Mouse (Mus musculus) C2C12 (cell line): ENCODE data around the gene Jsrp1. TPM values are rescaled to one million over a fixed set of nuclear protein-coding genes. Genes with fewer than 3 reads are reported as not detected.
"Not testable (repeated sequence)": the region's sequence is repeated elsewhere in the genome, so short reads cannot be mapped to it uniquely, and the experiment has no call there.

ENCODE experiments used
- H3K27me3 ChIP-seq: one replicate; pipeline ENCODE4 v1.6.1; 2011; ENCODE audit not compliant: control insufficient read depth, insufficient read depth, insufficient read length
- H3K36me3 ChIP-seq: one replicate; pipeline ENCODE4 v1.6.1; 2011; ENCODE audit not compliant: control insufficient read depth, insufficient read depth
- H3K4me3 ChIP-seq: one replicate; pipeline ENCODE4 v1.5.1; 2011; ENCODE audit warnings: mild to moderate bottlenecking, control low read depth; ENCODE audit not compliant: poor library complexity, insufficient read depth, severe bottlenecking
- H3K79me2 ChIP-seq: one replicate; pipeline ENCODE4 v1.6.1; 2011; ENCODE audit not compliant: control insufficient read depth, insufficient read depth
- H3K79me3 ChIP-seq: one replicate; pipeline ENCODE4 v1.6.1; 2011; ENCODE audit warnings: low read depth, control low read depth
- H3ac ChIP-seq: one replicate; pipeline ENCODE3; 2011; ENCODE audit warnings: low read depth; ENCODE audit not compliant: control insufficient read depth, insufficient read length
- CEBPB ChIP-seq: IDR thresholded peaks from one replicate; pipeline ENCODE4 v1.6.1; 2011; ENCODE audit warnings: low read depth, mild to moderate bottlenecking, control low read depth, moderate library complexity
- CTCF ChIP-seq: IDR thresholded peaks from one replicate; pipeline ENCODE4 v1.5.1; 2011; ENCODE audit not compliant: control insufficient read depth, insufficient read depth, insufficient read length
- FOSL1 ChIP-seq: IDR thresholded peaks from one replicate; pipeline ENCODE4 v1.8.0; 2011; ENCODE audit warnings: mild to moderate bottlenecking, low read length; ENCODE audit not compliant: poor library complexity, insufficient read depth, severe bottlenecking
- MAX ChIP-seq: IDR thresholded peaks from one replicate; pipeline ENCODE4 v1.6.1; 2011; ENCODE audit warnings: mild to moderate bottlenecking, control low read depth
- MYOD1 ChIP-seq: IDR thresholded peaks from one replicate; pipeline ENCODE4 v1.6.1; 2011; ENCODE audit warnings: low read depth; ENCODE audit not compliant: control insufficient read depth, insufficient read length
- MYOG ChIP-seq: IDR thresholded peaks from one replicate; pipeline ENCODE4 v1.6.1; 2011; ENCODE audit not compliant: control insufficient read depth, insufficient read length; ENCODE audit errors: extremely low read depth
- USF1 ChIP-seq: IDR thresholded peaks from one replicate; pipeline ENCODE4 v1.6.1; 2011; ENCODE audit warnings: low read depth, mild to moderate bottlenecking, control low read depth, moderate library complexity
- polyA plus RNA-seq: library from polyadenylated mRNA; unstranded; fragments of >200 nt; fragmentation: generic; extraction: Trizol; gene quantifications from one replicate; pipeline ENCODE4 v1.2.1, GENCODE M21; 2012; ENCODE audit warnings: missing spikeins

Gene Jsrp1
- polyA plus RNA-seq, 1 experiment, result 29.2 TPM

- Histone ChIP-seq H3K79me3 (peaks cover under 1% of the 10 kb centered on the region), H3K79me2 (peaks cover 5% of the 10 kb centered on the region), H3K36me3 (no peaks in the 10 kb centered on the region), H3K4me3 (no peak overlapping the region), H3ac (no peak overlapping the region), H3K27me3 (no peaks in the 10 kb centered on the region)
- peak; percentile 52 for TF ChIP-seq MAX
- TF ChIP-seq USF1, result no peak
- peak; percentile 20 for TF ChIP-seq CTCF
- TF ChIP-seq CEBPB, result no peak
Measured at GRCm38 (mm10) chr10:80821991-80822390, 8.7 kb upstream of the Jsrp1 start.

GRCm38 (mm10) chr10:80819406-80819805, 6.1 kb upstream of the Jsrp1 start:
- H3K4me3 ChIP-seq, result no peak overlapping the region
- no peaks in the 10 kb centered on the region for H3K79me2 ChIP-seq
- TF ChIP-seq MYOD1 (no peak), CTCF (no peak), USF1 (no peak), MAX (no peak), CEBPB (no peak), FOSL1 (no peak), MYOG (no peak)

GRCm38 (mm10) chr10:80818599-80819281, 5.4 kb upstream of the Jsrp1 start:
- Histone ChIP-seq H3ac (no peak overlapping the region), H3K27me3 (no peaks in the 10 kb centered on the region), H3K79me2 (no peaks in the 10 kb centered on the region), H3K79me3 (no peaks in the 10 kb centered on the region), H3K4me3 (no peak overlapping the region), H3K36me3 (no peaks in the 10 kb centered on the region)
- TF ChIP-seq USF1, result no peak
- TF ChIP-seq MYOG, result no peak
- TF ChIP-seq CEBPB, result no peak
- no peak for TF ChIP-seq MYOD1

More at GRCm38 (mm10) chr10:80819406-80819805, 6.1 kb upstream of the Jsrp1 start:
- H3K36me3 ChIP-seq, result no peaks in the 10 kb centered on the region
- no peaks in the 10 kb centered on the region for H3K79me3 ChIP-seq
- H3K27me3 ChIP-seq, result no peaks in the 10 kb centered on the region
- no peak overlapping the region for H3ac ChIP-seq

GRCm38 (mm10) chr10:80817955-80818354, 4.7 kb upstream of the Jsrp1 start:
- not testable (repeated sequence) for H3K27me3 ChIP-seq, H3K79me2 ChIP-seq

DNA sequence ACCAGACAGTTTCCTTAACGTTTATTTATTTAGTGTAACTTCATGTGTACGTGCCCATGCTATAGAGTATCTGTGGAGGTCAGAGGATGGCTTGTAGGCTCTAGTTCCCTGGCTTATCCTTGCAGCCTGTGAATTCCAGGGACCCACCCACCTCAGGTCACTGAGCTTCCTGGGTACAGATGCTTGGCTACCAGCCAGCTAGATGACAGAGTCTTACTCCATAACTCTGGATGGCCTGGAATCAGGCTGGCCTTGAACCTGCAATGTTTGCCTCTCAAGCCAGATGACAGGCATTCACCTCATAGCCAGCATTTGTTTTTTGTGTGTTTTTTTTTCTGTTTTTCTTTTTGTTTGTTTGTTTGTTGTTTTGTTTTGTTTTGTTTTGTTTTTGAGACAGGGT, 3.9 kb upstream of the Jsrp1 start:
- H3K36me3 ChIP-seq, result no peaks in the 10 kb centered on the region
- no peaks in the 10 kb centered on the region for H3K79me2 ChIP-seq
- H3K4me3 ChIP-seq, result no peak overlapping the region
- TF ChIP-seq CTCF (no peak), MYOG (no peak), CEBPB (no peak), MYOD1 (no peak), USF1 (no peak), FOSL1 (no peak), MAX (no peak)
- H3K27me3 ChIP-seq, result no peaks in the 10 kb centered on the region
- H3K79me3 ChIP-seq, result no peaks in the 10 kb centered on the region
- H3ac ChIP-seq, result no peak overlapping the region

More at GRCm38 (mm10) chr10:80817955-80818354, 4.7 kb upstream of the Jsrp1 start:
- not testable (repeated sequence) for H3K36me3 ChIP-seq, H3K4me3 ChIP-seq, H3ac ChIP-seq, H3K79me3 ChIP-seq

DNA sequence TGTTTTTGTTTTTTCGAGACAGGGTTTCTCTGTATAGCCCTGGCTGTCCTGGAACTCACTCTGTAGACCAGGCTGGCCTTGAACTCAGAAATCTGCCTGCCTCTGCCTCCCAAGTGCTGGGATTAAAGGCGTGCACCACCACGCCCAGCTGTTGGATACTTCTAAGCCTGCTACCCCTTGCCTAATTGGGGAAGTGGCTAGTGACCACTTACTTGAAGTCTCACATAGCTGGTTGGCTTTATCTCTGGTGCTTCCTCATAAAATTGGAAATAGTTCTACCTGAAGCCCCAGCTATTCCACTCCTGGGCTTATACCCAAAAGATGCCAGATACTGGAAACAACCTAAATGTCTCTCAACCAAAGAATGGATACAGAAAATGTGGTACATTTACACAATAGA, 3.0 kb upstream of the Jsrp1 start:
- H3K79me3 ChIP-seq, H3K36me3 ChIP-seq, H3K4me3 ChIP-seq, H3K27me3 ChIP-seq, H3K79me2 ChIP-seq, H3ac ChIP-seq: not testable (repeated sequence)

DNA sequence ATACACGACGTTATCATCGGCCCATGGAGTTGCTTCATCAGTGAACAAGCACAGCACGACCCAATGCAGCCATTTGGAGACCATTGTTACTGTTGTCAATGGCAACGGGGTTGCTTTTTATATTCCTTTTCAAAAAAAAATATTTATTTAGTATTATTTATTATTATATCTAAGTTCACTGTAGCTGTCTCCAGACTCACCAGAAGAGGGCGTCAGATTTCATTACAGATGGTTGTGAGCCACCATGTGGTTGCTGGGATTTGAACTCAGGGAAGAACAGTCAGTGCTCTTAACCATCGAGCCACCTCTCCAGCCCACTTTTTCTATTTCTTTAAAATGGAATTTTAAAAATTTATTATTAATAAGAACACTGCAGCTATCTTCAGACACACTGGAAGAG, 1.5 kb upstream of the Jsrp1 start:
- H3K36me3 ChIP-seq, result no peaks in the 10 kb centered on the region
- H3K79me3 ChIP-seq, result no peaks in the 10 kb centered on the region
- no peaks in the 10 kb centered on the region for H3K79me2 ChIP-seq
- no peak overlapping the region for H3ac ChIP-seq
- H3K4me3 ChIP-seq, result no peak overlapping the region
- no peak for TF ChIP-seq MAX
- no peak for TF ChIP-seq CTCF
- no peak for TF ChIP-seq USF1
- TF ChIP-seq MYOG, result no peak
- no peak for TF ChIP-seq FOSL1
- no peak for TF ChIP-seq CEBPB
- TF ChIP-seq MYOD1, result no peak
- no peaks in the 10 kb centered on the region for H3K27me3 ChIP-seq
